Mouse (Mus musculus): ENCODE measurements around the gene Pth2.

GRCm38 (mm10) chr7:45172974-45173373 is 7.8 kb upstream of the Pth2 start:
- peak; percentile 45; the same call in 1 of the 2 replicates for TF ChIP-seq CTCF (IDR thresholded peaks at IDR 0.05; ENCODE audit: control insufficient read depth, insufficient read depth, insufficient replicate concordance, low read depth, low read length)
- no peak for TF ChIP-seq POLR2A (IDR thresholded peaks at IDR 0.05; ENCODE audit: control insufficient read depth, low read depth, low read length)

Measured in testis, adult 2 months (tissue).